Mouse (Mus musculus) urinary bladder, adult 2 months (tissue): ENCODE results near the gene Ctrl. TPM values are rescaled to one million over a fixed set of nuclear protein-coding genes. Genes with fewer than 3 reads are reported as not detected.

Source experiments
- DNase-seq: peaks from one replicate; pipeline ENCODE4 v3.0.0; 2022; ENCODE audit warnings: low spot score
- polyA plus RNA-seq: library from polyadenylated mRNA; depleted of rRNA; stranded (reverse); fragments of >200 nt; gene quantifications from 2 replicates; pipeline ENCODE4 v1.2.3, GENCODE M21; 2012

Ctrl gene
- polyA plus RNA-seq, 1 experiment, result 1.4 TPM

DNA sequence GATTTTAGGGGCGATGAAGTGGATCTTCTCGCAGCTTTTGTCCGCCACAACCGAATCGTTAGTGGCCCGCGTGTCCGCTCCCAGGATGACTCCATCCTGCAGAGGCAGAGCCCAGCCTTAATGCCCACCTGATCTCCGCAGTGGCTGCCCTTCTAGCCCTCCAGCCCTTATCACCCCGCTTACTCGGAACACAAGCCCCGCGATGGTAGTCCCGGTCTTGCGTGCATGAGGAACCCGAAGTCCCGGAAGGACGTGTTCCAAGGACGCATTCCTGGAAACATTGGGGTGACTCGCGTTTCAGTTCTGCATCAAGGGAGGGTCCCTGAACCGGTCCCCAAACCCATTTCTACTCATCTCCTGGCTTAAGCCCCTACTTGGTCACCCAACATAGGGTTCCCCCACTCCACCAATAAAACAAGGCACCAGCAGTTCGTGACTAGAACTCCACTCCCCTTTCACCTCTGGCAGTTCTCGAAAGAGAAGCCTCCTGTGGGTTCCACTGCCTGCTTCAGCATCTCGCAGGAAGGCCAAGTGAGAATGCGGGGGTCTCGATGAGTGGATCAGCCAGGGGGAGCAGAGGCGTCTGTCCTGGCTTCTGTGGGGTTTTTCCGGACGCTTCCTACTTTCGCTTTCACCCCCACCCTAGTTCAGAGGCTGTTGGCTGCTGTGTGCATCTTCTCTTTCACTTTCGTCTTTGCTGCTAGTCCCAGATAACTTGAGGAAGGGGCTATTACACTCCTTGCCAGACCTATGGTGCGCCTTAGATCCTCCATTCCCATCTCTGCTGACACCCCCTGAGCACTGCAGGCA lies 4.0 kb upstream of the Ctrl start:
- peak; percentile 51 for DNase-seq

DNA sequence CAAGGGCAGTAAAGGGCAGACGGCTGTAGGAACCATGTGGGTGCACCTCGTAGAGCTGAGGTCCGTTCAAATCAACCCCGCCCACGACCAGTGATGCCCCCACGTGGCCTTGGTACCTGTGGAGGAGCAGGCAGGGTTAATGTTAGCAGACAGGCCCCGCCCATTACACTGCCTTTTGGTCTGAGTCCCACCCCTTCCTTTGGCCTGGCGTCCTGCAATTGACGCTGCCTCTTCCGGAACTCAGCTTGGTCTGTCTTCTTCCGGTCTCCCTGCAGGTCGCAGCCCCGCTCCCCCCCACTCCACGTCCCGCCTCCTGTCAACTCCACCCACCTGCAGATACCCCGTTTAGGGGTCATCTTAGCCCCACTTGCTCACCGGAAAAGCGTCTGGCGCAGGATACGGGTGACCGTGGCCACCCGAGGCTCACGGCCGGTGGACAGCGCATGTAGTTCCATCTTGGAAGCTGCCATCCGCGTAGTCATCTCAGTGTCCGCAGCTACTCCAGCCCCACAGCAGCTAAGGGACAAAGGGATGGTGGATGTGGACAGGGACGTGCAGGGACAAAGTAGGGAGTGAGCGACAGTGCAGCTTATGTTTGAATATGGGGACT lies 3.3 kb upstream of the Ctrl start:
- DNase-seq, result peak; percentile 78

DNA sequence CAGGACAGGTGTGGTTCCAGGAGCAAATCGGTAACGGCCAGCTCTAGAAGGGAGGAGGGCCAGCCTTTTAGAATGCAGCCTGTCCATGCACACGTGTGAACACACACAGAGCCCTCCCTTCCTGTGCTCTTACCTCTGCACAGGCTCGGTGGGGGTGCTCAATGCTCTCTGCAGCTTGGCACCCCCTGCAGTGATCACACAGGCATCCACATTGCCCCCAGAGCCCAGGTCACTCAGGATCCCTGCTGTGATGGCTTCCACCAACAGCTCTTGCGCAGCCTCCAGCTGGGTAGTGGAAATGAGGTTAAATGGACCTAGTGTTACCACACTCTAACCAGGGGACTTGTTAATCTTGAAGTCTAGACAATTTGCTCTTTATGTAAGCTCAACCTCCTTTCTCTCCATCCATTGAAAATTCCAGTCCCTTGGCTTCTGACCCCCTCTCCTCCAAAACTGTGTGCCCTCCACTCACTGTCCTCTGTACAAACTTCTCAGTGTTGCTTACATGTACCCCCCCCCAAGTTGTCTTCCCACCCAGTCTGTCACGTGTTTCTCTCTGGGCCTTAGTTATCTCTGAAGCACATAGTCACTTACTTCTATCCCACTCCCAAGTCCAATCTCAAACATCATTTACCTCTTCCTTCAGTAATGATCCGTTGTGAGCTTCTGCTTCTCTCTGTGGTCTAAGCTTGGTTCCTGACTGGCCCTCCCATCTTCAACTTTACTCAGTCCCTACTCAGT lies 2.4 kb upstream of the Ctrl start:
- DNase-seq, result no peak

DNA sequence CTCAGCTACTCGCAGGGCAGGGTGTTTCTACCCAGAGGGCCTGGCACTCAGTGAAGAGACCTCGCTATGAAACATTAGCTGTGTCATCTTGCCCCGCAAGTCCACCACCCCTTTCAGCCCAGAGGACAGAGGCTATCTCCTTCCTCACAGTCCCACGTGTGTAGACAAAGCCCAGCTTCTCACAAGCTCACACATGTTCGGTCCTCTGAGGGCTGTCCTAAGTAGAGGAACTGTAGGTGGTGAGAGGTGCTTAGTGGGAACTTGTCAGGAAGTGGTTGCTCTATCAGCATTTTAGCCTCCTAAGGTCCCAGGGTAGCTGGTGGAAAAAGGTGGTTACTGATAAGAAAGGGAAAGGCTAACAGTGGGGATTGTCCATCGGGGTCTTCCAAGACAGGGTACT lies 1.4 kb upstream of the Ctrl start:
- DNase-seq, result no peak

DNA sequence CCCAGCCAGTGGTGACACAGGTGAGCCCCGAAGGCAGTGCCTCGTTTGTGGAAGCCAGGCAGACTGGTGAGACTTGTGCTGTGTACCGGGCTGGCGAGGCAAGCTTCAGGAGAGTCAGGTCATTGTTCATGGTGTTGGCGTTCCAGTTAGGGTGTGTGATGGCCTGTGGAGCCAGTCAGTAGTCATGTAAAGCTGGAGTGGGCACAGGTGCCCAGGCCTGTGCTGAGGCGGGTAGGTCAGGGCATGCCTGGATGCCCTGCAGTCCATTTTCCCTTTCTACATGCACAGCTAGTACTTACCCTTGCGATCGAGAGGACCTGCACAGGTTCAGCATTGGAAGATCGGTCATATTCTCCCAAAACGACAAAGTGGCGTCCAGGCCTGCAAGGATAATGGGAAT lies 1.1 kb downstream of the Ctrl start:
- DNase-seq, result no peak

DNA sequence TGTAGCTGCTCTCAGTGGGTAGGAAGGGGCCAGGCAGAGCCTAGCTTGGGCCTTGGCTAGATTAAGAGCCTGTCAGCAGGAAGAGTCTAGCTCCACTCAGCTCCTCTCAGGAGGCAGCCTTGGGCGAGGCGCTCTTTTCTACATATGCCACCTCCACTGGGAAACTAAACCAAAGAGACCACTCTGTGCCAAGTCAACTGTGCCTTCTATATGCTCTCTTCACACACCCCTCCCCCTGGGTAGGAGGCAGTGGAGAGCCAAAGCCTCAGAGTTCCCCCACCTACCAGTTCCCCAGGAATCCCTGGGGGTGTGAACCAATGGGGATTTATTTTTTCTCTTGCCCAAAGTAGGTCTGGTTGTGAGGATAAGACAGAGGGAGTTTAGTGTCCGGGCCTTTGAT lies 2.4 kb downstream of the Ctrl start:
- DNase-seq, result no peak

DNA sequence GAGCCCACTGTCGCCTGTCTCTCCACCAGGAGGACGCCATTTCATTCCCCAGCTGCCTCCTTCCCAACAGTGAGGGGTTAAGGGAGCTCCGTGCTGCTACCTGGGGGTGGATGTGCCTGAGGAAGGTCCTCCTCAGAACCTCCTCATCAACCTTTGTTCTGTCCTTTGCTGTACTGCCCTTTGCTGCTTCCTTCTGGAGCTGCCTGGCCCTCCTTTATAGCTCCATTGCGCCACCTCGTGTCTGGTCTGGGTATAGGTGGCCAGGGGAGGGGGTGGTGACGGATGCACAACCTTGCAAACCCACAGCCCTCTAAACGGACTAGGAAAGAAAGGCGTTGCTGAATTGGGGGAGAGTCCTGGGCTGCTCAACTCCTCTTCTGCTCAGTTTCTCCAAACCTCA lies 3.1 kb downstream of the Ctrl start:
- DNase-seq, result peak; percentile 81

DNA sequence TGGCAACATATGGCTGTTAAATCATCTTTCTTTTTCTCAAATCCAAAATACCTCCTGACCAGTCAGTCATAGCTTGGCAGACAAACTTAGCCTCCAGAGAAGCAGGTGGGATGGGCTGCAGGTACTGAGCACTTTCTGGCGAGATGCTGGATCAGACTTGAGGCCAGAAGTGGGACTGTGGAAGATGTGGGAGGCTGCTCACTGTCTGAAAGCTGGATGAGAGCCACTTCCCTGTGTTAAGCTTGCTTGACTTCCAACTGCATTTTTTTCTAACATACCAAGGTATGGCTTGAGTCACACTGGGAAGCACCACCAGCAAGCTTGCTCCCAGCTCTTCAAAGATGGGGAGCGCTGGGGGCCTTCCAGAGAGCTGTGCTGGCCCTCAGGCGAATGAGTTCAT lies 8.5 kb downstream of the Ctrl start:
- no peak for DNase-seq

DNA sequence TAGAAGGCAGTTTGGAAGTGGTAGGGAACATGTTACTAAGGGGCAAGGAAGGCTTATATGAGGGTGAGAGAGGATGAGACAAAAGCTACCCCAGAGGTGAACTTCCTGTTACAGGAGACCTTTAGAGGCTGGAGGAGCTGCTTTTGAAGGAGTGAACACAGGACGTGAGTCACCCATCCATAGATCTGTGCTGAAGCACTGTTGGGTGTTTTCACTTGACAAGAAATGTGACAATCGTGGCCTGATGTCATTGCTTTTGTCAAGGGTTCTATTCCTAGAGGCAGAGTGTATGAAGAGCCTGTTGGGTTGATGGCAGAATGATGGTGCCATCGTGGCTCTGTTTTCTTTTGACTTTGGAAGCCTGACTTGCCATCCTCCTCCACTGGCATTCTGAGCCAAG lies 14.3 kb downstream of the Ctrl start:
- no peak for DNase-seq

DNA sequence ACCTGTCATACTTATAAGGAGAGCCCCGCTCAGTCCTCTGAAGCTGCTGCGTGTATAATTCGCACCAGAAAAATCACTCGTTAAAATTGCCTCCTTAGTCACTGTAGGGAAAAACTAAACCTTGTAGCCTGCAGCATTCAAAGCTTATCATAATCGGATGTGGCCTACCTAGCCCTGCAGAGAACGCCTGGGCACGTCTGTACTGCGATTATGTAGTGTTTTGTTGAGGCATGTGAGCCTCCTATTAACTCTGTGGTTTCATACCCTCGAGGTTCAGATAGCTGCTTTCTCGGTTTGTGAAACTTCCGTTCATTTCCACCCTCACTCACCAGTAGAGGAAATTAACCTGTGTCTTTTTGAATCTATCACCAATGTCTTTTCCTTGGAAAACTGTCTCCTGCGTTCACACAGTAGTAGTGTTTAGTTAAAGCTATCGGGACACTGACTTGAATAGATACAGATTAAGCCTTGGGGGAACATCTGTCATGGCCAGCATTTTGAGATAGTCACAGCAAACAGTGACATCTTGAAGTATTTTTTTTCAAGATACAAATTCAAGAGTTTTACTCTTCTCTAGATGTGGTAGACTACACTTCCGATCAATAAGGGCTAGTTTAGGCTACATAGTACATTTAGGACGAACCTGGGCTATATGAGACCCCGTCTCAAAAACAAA lies 32.6 kb downstream of the Ctrl start:
- no peak for DNase-seq

DNA sequence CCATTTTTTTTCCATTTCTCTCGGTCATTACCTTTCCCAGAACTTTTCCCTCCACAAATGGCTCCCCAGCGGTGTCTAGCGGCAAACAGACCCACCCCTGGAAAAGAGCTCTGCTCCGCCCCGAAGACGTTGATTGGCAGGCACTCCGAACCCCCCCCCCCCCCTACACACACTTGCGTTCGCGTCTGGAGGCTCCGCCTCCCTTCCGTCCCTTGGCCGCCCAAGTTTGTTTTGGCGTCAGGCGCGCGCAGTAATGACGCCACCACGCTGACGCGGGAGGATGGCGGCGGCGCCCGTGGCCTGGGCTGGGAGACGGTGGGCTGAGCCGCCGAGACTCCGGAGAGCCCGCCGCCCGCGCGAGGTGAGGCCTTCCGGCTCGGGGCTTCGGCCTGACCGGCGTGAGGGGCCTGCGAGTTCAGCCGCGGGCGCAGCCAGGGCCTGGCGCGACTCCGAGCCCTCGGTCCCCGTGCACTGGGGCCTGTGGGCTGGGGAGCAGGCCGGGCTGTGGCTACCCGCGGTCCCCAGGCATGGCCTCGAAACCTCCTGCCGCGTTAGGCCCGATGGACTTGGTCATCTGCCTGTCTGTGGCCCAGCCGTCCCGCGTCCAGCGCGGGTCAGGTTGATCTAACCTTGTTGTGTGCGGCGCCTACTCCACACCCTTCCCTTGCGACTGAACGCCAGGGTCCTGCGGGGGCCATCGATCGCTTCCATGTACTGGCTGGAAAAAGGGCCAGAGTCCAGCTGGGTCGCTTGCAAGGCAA lies 33.3 kb downstream of the Ctrl start, which contains the start of gene Pskh1:
Gene Pskh1, plus strand, starts transcription at position 262 of the 761 bp plus-strand sequence.
- DNase-seq, result peak; percentile 96

DNA sequence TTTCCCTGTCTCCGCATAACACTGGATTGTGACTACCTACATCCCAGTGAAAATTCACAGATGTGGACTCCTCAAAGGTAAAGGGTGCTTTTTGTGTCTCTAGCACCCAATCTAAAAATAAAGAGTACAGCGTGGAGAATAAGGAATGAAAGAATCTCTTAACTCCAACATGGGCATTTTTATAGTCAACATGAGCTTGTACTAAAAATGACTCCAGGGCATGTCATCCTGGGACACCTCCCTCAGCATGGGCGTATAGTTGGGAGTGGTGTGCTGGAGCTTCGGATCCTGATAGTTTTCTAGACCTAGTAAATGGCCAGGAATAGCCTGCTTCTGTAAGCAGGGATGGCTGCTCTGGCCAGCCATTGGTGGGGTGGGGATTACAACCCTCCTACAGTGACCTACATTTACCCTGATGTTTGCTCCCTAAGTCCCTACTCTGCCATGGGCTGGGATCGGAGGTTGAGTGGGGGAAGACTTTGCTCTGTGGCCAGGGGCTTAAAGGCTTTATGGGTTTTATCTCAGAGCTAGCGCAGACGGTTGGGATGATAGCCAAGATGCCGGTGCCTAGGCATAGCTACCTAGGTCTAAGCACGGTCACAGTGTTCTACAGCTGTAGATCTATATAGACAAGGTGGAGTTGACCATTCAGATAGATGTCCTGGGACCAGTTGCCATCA lies 35.7 kb downstream of the Ctrl start:
- no peak for DNase-seq

DNA sequence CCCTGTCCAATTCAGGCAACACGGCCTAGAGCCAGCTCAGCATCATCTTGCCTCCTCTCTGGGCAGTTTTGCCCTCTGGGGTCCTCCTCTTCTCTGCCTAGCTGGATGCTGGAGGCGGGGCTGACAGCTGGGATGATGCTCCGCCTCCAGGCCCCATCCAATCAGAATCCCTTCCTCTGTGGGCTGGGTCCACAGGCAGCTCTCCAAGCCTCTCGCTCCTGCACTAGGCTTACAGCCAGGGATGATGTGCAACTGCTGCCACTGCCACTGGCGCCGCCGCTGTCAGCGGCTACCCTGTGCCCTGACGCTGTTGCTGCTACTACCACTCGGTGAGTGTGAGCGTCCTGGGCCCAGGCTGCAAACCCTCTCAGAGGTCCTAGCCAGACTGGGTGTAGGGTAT lies 40.3 kb downstream of the Ctrl start, which contains the start of gene Nrn1l:
Gene Nrn1l, plus strand, starts transcription at position 229 of the 400 bp plus-strand sequence.
- DNase-seq, result no peak

DNA sequence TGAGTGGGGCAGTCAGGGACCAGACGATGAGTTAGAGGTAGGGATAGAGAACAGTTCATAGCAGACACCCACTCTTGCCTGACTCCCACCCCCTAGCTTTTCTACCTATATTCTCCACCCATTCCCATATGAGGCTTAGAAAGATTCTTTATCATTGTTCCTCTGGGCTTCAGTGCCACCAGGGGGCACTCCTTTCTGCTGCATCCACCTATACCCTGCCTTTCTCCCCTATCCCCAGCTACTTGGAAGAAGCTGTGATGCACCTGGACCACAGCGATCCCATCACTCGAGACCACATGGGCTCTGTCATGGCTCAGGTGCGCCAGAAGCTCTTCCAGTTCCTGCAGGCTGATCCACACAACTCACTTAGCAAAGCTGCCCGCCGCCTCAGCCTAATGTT lies 41.2 kb downstream of the Ctrl start:
- no peak for DNase-seq

DNA sequence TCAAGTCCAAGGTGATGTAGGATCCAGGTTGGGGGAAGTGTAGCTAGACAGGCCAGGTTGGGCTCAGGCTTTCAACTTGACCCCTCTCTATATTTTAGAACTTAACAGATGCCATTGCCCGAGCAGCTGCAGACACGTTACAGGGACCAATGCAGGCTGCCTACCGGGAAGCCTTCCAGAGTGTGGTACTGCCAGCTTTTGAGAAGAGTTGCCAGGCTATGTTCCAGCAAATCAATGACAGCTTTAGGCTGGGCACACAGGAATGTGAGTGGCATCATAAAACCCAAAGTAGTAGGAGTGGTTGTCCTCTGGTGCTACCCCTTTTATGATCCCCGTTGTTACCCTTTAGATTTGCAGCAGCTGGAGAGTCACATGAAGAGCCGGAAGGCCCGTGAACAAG lies 42.8 kb downstream of the Ctrl start:
- no peak for DNase-seq

DNA sequence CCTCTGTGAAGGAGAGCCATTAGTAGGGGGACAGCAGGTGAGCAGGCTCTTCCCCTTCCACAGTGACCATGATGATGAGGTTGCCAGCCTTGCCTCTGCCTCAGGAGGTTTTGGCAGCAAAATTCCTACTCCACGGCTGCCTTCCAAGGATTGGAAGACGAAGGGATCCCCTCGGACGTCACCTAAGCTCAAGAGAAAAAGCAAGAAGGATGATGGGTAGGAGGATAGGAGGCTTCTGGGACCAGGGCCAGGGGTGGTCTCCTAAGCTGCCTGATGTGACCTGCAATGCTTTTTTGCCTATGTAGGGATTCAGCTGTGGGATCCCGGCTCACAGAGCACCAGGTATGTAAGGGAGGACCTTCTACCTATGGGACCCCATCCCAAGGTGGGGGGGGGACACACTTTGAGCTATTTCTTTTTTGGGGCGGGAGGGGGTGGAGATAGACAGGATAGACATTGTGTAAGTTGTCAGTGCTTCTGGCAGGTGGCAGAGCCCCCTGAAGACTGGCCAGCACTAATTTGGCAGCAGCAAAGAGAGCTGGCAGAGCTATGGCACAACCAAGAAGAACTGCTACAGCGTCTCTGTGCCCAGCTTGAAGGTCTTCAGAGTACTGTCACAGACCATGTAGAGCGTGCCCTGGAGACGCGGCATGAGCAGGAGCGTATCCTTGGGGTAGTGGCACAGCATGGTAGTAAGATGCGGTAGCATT lies 43.8 kb downstream of the Ctrl start:
- DNase-seq, result no peak
